Mouse (Mus musculus) bone marrow macrophage, adult 2 months (primary cell): ENCODE results near the gene Zfp867.

Source experiments
- CTCF ChIP-seq: IDR thresholded peaks from 2 replicates; pipeline ENCODE4 v1.5.1; 2012; ENCODE audit warnings: low read depth, mild to moderate bottlenecking, low read length, moderate library complexity
- POLR2A ChIP-seq: IDR thresholded peaks from 2 replicates; pipeline ENCODE4 v1.6.1; 2012; ENCODE audit warnings: mild to moderate bottlenecking, low read depth, low read length, borderline replicate concordance

DNA sequence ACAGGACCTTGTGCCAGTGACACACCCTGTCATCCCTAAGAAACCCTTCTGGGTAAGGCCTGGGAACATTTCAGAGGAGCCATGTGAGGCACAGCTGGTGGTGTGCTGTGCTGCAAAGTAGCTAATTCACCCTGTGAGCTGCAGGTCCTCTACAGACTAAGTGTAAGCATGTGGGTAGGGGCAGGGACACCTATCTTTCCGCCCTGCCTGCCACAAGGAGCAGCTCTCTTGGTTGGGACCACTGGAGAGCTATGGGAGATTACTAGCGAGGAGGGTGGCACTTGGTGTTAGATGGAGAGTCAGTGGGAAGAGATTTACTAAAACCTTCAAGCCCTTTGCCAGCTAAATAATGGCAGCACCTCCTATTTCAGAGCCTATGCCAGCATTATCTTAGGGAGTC, 15.4 kb downstream of the Zfp867 start:
- TF ChIP-seq POLR2A = no peak
- no peak for TF ChIP-seq CTCF
